Mouse (Mus musculus) megakaryocyte, embryonic 14.5 days (primary cell): ENCODE results near the gene Pfkfb3. TPM values are rescaled to one million over a fixed set of nuclear protein-coding genes. Genes with fewer than 3 reads are reported as not detected.
A peak's percentile ranks its signal among the peaks of the same experiment; 100 is the strongest.

ENCODE experiments used
- H3K27me3 ChIP-seq: replicated peaks from 2 replicates; pipeline ENCODE3; 2012; ENCODE audit warnings: inconsistent platforms
- H3K36me3 ChIP-seq: replicated peaks from 2 replicates; pipeline ENCODE3; 2012; ENCODE audit warnings: low read length, inconsistent platforms, mixed read lengths
- H3K4me1 ChIP-seq: 2 replicates; pipeline ENCODE4 v1.6.1; 2012; ENCODE audit warnings: inconsistent platforms
- H3K4me3 ChIP-seq: replicated peaks from 2 replicates; pipeline ENCODE3; 2012; ENCODE audit warnings: moderate library complexity, mild to moderate bottlenecking, inconsistent platforms
- H3K9me3 ChIP-seq: 2 replicates; pipeline ENCODE4 v1.6.1; 2012; ENCODE audit warnings: inconsistent platforms
- FLI1 ChIP-seq: IDR thresholded peaks from 2 replicates; pipeline ENCODE4 v1.6.1; 2012; ENCODE audit warnings: low read length, inconsistent platforms, mixed read lengths
- GATA1 ChIP-seq: IDR thresholded peaks from 3 replicates; pipeline ENCODE4 v1.6.1; 2012; ENCODE audit warnings: mixed read lengths, low read length, inconsistent platforms, borderline replicate concordance
- polyA plus RNA-seq: library from polyadenylated mRNA; stranded (reverse); fragments of >175 nt; gene quantifications from 2 replicates; pipeline ENCODE4 v1.2.3, GENCODE M21; 2012; ENCODE audit warnings: low replicate concordance; ENCODE audit not compliant: insufficient read depth

Pfkfb3 gene
- polyA plus RNA-seq = 5.8 and 10.6 TPM in 2 replicates

DNA sequence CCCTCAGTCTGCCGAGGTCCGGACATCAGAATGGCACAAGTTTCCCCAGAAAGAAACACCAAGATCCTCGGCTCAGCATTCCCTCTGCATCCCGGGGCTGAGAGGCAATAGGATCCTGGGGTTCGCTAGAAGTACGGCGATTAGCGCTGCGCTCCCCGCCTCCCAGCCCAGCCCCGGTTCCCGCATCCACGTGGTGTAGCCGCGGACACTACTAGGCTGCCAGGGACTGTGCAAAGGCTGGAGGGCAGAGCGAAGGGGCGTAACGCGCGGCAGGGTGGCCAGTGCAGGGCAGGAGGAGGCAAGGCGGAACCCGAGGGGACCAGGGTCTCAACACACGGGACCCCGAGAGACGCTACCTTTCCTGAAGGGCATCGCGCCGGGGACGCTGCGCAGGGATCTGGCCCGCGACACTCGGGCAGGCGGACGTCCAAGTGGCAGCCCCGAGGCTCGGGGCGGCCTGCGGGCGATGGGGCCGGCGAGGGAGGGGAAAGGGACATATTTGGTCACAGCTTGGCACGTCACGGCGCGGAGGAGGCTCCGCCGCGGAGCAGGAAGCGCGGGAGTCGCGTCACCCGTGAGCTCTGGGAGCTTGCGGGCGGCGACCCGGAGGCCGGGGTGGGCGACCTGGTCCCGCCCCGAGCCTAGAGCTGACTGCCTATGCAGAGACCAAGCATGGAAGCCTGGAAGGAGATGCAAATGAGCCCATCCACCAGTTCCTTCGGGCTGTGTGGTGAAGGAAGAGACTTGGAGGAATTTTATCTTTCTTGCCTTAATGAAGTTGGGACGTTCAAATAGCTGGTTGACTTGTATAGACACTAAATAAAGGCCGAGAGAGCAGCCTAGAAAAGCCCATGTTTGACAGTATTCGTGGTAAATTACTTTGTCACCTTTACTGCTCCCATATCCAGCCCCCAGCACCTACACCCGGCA is at the start of gene Pfkfb3:
Gene Pfkfb3 (minus strand): TSS at position 607 of the 930 bp plus-strand sequence.
- Histone ChIP-seq H3K4me3 (peak within 1 kb of the TSS; percentile 100), H3K9me3 (no peaks in the 10 kb centered on the region), H3K4me1 (peaks cover 58% of the 10 kb centered on the region), H3K27me3 (no peaks in the 10 kb centered on the region), H3K36me3 (peaks cover 14% of the 10 kb centered on the region)
- TF ChIP-seq FLI1 (no peak), GATA1 (no peak)

DNA sequence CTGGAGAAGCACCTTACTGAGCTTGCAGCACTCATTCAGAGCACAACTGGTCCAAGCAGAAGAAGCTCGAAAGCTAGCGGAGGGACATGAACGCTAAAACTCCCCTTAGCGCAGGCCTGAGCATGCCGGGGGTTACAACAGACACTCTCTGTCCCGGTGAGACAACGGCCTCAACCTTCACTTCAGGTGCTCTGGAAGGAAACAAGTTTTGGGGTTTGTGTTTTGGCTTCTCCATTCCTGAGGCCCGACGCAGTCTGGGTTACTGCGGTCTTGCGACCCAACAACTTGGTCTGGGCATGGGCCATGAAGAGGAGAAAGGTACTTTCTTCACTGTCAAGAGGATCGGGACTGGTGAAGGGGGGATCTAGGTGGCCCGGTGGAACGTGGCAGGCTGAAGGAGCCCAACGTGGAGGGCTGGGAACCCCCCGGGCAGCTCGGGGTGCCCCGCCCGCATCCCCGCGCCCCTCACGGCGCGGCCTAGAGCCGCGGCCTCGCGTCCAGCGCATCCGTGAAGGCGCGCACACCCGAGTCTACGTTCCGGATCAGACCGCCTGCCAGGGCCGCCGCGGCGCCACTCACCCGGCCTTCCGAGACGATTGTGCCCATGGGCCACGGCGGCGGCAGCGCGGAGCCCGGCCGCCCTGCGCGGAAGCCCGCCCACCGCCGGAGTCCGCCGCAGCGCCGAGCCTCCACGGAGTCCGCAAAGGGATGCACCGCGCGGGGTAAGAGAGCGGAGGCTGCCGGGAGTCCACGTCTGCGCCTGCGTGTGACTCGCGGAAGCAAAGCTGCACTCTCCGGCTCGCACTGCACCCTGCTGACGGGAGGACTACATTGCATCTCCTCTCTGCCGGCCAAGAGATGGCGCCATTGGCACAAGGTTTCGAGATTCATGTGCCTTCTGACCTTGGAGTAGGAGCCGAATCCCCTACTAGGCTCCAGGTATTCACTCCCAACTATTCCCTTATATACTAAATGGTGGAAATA is 48.9 kb upstream of the Pfkfb3 start:
- no peaks in the 10 kb centered on the region for H3K9me3 ChIP-seq
- no peak for TF ChIP-seq GATA1
- no peak for TF ChIP-seq FLI1

GRCm38 (mm10) chr2:11601795-11602194 is 47.9 kb upstream of the Pfkfb3 start:
- peaks cover 45% of the 10 kb centered on the region for H3K4me1 ChIP-seq
- H3K27me3 ChIP-seq = no peaks in the 10 kb centered on the region
- H3K4me3 ChIP-seq = peak overlapping the region; percentile 97
- peaks cover 47% of the 10 kb centered on the region for H3K36me3 ChIP-seq
- no peaks in the 10 kb centered on the region for H3K9me3 ChIP-seq
- TF ChIP-seq GATA1 = no peak
- TF ChIP-seq FLI1 = no peak

More for the DNA sequence above, 48.9 kb upstream of the Pfkfb3 start:
- peaks cover 35% of the 10 kb centered on the region for H3K4me1 ChIP-seq
- H3K36me3 ChIP-seq = peaks cover 37% of the 10 kb centered on the region
- peak overlapping the region; percentile 97 for H3K4me3 ChIP-seq
- H3K27me3 ChIP-seq = no peaks in the 10 kb centered on the region

- Histone ChIP-seq H3K27me3 (no peaks in the 10 kb centered on the region), H3K9me3 (no peaks in the 10 kb centered on the region), H3K36me3 (peaks cover 80% of the 10 kb centered on the region), H3K4me3 (peak overlapping the region; percentile 62), H3K4me1 (peaks cover 67% of the 10 kb centered on the region)
- TF ChIP-seq FLI1 = no peak
- no peak for TF ChIP-seq GATA1
These were observed 44.0 kb upstream of the Pfkfb3 start for GRCm38 (mm10) chr2:11597906-11598305.

- peaks cover 92% of the 10 kb centered on the region for H3K36me3 ChIP-seq
These were observed 42.8 kb upstream of the Pfkfb3 start for GRCm38 (mm10) chr2:11596690-11597089.

GRCm38 (mm10) chr2:11587996-11588395 is 34.1 kb upstream of the Pfkfb3 start:
- TF ChIP-seq FLI1 = no peak
- no peak for TF ChIP-seq GATA1
- Histone ChIP-seq H3K9me3 (no peaks in the 10 kb centered on the region), H3K36me3 (peaks cover 97% of the 10 kb centered on the region), H3K4me1 (peaks cover 28% of the 10 kb centered on the region), H3K27me3 (no peaks in the 10 kb centered on the region), H3K4me3 (no peak overlapping the region)

More at GRCm38 (mm10) chr2:11596690-11597089, 42.8 kb upstream of the Pfkfb3 start:
- TF ChIP-seq GATA1 (no peak; the same call in 2 of the 3 replicates), FLI1 (no peak)
- Histone ChIP-seq H3K9me3 (no peaks in the 10 kb centered on the region), H3K4me3 (peak overlapping the region; percentile 67), H3K4me1 (peaks cover 60% of the 10 kb centered on the region), H3K27me3 (no peaks in the 10 kb centered on the region)

- peaks cover 15% of the 10 kb centered on the region; the same call in 1 of the 2 replicates for H3K4me1 ChIP-seq
- TF ChIP-seq GATA1 (no peak), FLI1 (no peak)
- no peaks in the 10 kb centered on the region for H3K27me3 ChIP-seq
- no peak overlapping the region for H3K4me3 ChIP-seq
- H3K36me3 ChIP-seq = peaks cover 33% of the 10 kb centered on the region
- peaks cover 13% of the 10 kb centered on the region for H3K9me3 ChIP-seq
These were observed 25.5 kb upstream of the Pfkfb3 start for GRCm38 (mm10) chr2:11579399-11579798.

DNA sequence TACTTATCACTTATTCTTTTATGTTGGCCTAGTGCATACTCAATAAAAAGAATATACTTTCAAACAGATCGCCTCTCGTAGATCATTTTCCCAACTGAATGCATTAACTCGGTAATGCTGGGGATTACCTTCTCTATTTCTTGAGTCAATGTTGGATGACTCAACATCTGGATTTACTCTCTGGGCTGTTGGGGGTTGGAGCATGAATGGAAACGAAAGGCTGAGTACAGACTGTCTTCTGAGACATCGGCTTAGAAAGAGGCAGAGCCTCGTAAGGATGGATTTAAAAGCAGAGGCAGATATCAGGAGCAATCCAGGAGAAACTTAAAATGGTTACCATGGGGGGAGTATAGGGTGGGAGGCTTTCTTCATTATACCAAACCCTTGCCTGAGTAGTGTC is 24.3 kb upstream of the Pfkfb3 start:
- Histone ChIP-seq H3K36me3 (peaks cover 24% of the 10 kb centered on the region), H3K9me3 (peaks cover 13% of the 10 kb centered on the region), H3K4me1 (peaks cover 21% of the 10 kb centered on the region), H3K27me3 (no peaks in the 10 kb centered on the region), H3K4me3 (no peak overlapping the region)
- TF ChIP-seq FLI1 = no peak
- no peak for TF ChIP-seq GATA1

DNA sequence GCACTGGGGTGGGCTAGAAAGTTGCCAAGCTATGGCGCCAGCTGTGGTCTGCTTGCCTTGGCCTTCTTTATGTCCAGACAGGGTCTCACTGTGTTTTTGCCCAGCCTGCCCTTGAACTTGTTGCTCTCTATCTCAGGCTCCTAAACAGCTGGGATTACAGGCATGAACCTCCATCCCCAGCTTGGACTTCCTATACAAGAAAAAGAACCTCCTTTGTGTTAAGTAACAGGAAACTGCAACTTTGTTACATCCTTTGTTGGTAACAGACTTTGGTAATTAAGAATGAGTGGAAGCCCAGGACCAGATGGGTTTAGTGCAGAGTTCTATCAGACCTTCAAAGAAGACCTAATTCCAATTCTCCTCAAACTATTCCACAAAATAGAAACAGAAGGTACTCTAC is 19.8 kb upstream of the Pfkfb3 start:
- Histone ChIP-seq H3K36me3 (no peaks in the 10 kb centered on the region), H3K27me3 (no peaks in the 10 kb centered on the region), H3K4me3 (no peak overlapping the region), H3K4me1 (peaks cover 10% of the 10 kb centered on the region), H3K9me3 (no peaks in the 10 kb centered on the region)
- TF ChIP-seq GATA1 = no peak

DNA sequence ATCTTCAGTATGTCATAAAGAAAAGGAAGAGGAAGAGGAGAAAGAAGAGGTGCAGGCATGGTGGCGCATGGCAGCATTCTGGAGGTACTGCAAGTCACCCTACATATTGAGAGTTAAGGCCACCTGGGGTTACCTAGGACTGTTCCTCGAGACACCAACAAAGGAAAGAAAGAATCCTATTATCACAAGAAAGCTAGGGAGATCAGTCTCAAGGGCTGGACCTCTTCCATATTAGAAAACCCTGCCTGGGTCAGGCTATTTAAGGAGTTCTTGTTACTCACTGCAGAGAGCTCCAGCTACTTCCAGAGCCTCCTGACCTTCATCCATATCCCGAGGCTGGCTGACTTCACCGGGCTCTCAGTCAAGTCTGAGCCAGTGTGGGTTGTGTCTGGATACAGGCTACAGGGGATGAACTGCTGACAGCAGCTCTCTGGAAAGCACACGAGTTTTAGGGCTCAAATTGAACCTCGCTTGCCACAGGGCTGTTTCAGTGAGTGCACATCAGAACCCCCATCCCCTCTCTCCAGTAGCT is 17.2 kb upstream of the Pfkfb3 start:
- no peaks in the 10 kb centered on the region for H3K36me3 ChIP-seq
- H3K4me3 ChIP-seq = no peak overlapping the region
- no peaks in the 10 kb centered on the region for H3K9me3 ChIP-seq
- H3K4me1 ChIP-seq = peaks cover 26% of the 10 kb centered on the region
- H3K27me3 ChIP-seq = no peaks in the 10 kb centered on the region
- TF ChIP-seq GATA1 (no peak), FLI1 (no peak)
